Mouse (Mus musculus) kidney, embryonic 16.5 days (tissue): ENCODE measurements at regions not wholly inside any gene's neighbourhood (a gene's known extent, or its start where the extent isn't known, plus 50 kb on each side); places are given as distances from the start of the nearest gene placed in this dataset.

Experiments used
- ATAC-seq: fragments of 200-750 bp; cut with Nextera tagmentation; 2 replicates; pipeline ENCODE4 v1.8.0; 2017; ENCODE audit warnings: moderate TSS enrichment; ENCODE audit not compliant: low FRiP score, low TSS enrichment
- H3K27ac ChIP-seq: fragments of 300-500 bp; sonication (generic); 2 replicates; pipeline ENCODE4 v1.5.1; 2014; ENCODE audit warnings: low read length
- H3K27me3 ChIP-seq: fragments of 300-500 bp; sonication (generic); 2 replicates; pipeline ENCODE4 v1.6.1; 2014; ENCODE audit warnings: low read length, control low read depth, mixed read lengths; ENCODE audit not compliant: insufficient read depth
- H3K36me3 ChIP-seq: fragments of 300-500 bp; sonication (generic); 2 replicates; pipeline ENCODE4 v1.6.1; 2014; ENCODE audit warnings: low read length, control low read depth, mixed read lengths; ENCODE audit not compliant: insufficient read depth
- H3K4me1 ChIP-seq: fragments of 300-500 bp; sonication (generic); 2 replicates; pipeline ENCODE4 v1.6.1; 2014; ENCODE audit warnings: low read length, control low read depth, mixed read lengths; ENCODE audit not compliant: insufficient read depth
- H3K4me2 ChIP-seq: fragments of 300-500 bp; sonication (generic); replicated peaks from 2 replicates; pipeline ENCODE4 v1.6.1; 2014; ENCODE audit warnings: low read depth, low read length
- H3K4me3 ChIP-seq: fragments of 300-500 bp; sonication (generic); 2 replicates; pipeline ENCODE4 v1.5.1; 2014; ENCODE audit warnings: mild to moderate bottlenecking, low read length
- H3K9ac ChIP-seq: fragments of 300-500 bp; sonication (generic); replicated peaks from 2 replicates; pipeline ENCODE4 v1.6.1; 2014; ENCODE audit warnings: low read length
- H3K9me3 ChIP-seq: fragments of 300-500 bp; sonication (generic); 2 replicates; pipeline ENCODE4 v1.6.1; 2016; ENCODE audit warnings: low read length, control low read depth
- WGBS: fragments of 180-500 bp; shearing (Covaris S2); extraction: QIAGEN DNeasy Blood & Tissue Kit; methylation state at CpG from one replicate; pipeline ENCODE4 v1.1.7; 2014; 5-methylcytosine and 5-hydroxymethylcytosine counted together

DNA sequence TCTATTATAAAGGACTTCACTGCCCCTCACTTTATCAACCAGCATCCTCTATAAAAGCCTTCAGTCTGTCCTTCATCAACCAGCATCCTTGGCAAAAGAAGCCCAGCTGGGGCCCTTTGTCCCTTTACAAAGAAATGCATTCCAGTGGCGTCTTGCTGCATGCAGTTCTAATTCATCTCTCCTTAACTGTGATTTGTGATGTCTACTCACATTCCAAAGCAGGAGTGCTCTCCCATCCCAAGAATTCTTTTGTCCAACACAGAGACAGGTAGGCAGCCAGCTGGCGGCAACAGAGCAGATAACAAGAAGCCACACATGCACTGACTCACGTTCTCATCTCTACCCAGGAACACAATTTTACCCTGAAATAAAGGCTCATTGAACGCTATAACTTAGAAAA lies 323.9 kb upstream of the Adgrl2 start:
- Histone ChIP-seq H3K27me3 (no peaks in the 10 kb centered on the region), H3K27ac (no peak overlapping the region), H3K4me1 (no peaks in the 10 kb centered on the region), H3K9ac (no peak overlapping the region), H3K4me2 (no peak overlapping the region), H3K4me3 (no peak overlapping the region), H3K36me3 (no peaks in the 10 kb centered on the region), H3K9me3 (peaks cover 3% of the 10 kb centered on the region; the same call in 1 of the 2 replicates)
- 82% methylated on average over 4 of the region's 4 CpGs for WGBS
- ATAC-seq: no peak

- Histone ChIP-seq H3K4me3 (no peak overlapping the region), H3K4me1 (no peaks in the 10 kb centered on the region), H3K36me3 (no peaks in the 10 kb centered on the region), H3K27ac (no peak overlapping the region), H3K4me2 (no peak overlapping the region), H3K9me3 (peaks cover 3% of the 10 kb centered on the region; the same call in 1 of the 2 replicates), H3K27me3 (no peaks in the 10 kb centered on the region), H3K9ac (no peak overlapping the region)
- 66% methylated on average over 6 of the region's 6 CpGs for WGBS
- ATAC-seq: no peak
Measured at GRCm38 (mm10) chr3:149313217-149313616, 322.9 kb upstream of the Adgrl2 start.

DNA sequence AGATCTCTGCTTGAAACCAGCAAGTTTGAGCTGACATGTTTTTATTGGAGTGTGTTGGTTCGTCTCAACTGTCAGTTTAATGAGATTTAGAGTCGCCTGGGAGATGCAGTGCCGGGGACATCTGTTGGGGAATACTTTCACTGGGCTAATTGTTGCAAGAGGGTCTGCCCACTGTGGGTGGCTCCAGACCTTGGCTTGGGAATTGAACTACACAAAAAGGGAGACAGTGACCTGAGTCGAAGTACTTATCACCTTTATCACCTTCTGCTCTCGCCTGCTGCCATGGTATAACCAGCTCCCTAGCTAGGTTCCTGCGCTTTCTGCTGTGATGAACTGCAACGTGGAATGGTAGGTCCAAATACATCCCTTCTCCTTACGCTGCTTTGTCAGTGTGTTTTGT lies 321.2 kb upstream of the Adgrl2 start:
- Histone ChIP-seq H3K9me3 (peaks cover 3% of the 10 kb centered on the region; the same call in 1 of the 2 replicates), H3K4me2 (no peak overlapping the region), H3K36me3 (no peaks in the 10 kb centered on the region), H3K4me1 (no peaks in the 10 kb centered on the region), H3K4me3 (no peak overlapping the region), H3K27ac (no peak overlapping the region), H3K9ac (no peak overlapping the region), H3K27me3 (no peaks in the 10 kb centered on the region)
- ATAC-seq: no peak
- WGBS: 77% methylated on average over 8 of the region's 8 CpGs

- no peaks in the 10 kb centered on the region for H3K36me3 ChIP-seq
- no peaks in the 10 kb centered on the region for H3K27me3 ChIP-seq
- no peaks in the 10 kb centered on the region for H3K4me1 ChIP-seq
- peaks cover 3% of the 10 kb centered on the region; the same call in 1 of the 2 replicates for H3K9me3 ChIP-seq
- H3K4me2 ChIP-seq: no peak overlapping the region
- 59% methylated on average over 3 of the region's 3 CpGs for WGBS
- no peak overlapping the region for H3K4me3 ChIP-seq
- H3K27ac ChIP-seq: no peak overlapping the region
- no peak for ATAC-seq
- no peak overlapping the region for H3K9ac ChIP-seq
Measured at GRCm38 (mm10) chr3:149306709-149307108, 316.4 kb upstream of the Adgrl2 start.

DNA sequence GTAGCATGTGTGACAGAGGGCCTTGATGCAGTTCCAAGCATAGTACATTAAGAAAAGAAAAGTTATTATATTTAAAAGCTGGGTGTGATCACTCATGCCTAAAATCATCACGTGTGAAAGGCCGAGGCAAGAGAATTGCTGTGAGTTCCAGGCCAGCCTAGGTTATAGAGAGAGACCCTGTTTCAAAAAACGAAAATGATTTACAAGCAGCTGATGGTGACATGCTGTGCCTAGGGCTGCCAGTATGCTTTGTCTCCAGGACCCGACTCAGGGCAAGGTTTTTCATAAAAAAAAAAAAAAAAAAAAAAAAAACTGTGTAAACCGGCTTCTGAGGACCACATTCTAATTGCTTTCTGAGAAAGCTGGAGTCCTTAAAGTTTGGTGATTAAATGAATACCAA lies 315.9 kb upstream of the Adgrl2 start:
- no peaks in the 10 kb centered on the region for H3K27me3 ChIP-seq
- no peaks in the 10 kb centered on the region for H3K36me3 ChIP-seq
- no peak for ATAC-seq
- H3K9ac ChIP-seq: no peak overlapping the region
- WGBS: 49% methylated on average over 5 of the region's 5 CpGs
- no peak overlapping the region for H3K4me3 ChIP-seq
- H3K4me2 ChIP-seq: no peak overlapping the region
- H3K27ac ChIP-seq: no peak overlapping the region
- no peaks in the 10 kb centered on the region for H3K9me3 ChIP-seq
- H3K4me1 ChIP-seq: no peaks in the 10 kb centered on the region

- no peak overlapping the region for H3K9ac ChIP-seq
- no peak for ATAC-seq
- no peaks in the 10 kb centered on the region for H3K4me1 ChIP-seq
- no peak overlapping the region for H3K4me3 ChIP-seq
- no peak overlapping the region for H3K4me2 ChIP-seq
- no peaks in the 10 kb centered on the region for H3K9me3 ChIP-seq
- no peak overlapping the region for H3K27ac ChIP-seq
- no peaks in the 10 kb centered on the region for H3K27me3 ChIP-seq
- 51% methylated on average over 5 of the region's 5 CpGs for WGBS
- no peaks in the 10 kb centered on the region for H3K36me3 ChIP-seq
Measured at GRCm38 (mm10) chr3:149305440-149305839, 315.1 kb upstream of the Adgrl2 start.

DNA sequence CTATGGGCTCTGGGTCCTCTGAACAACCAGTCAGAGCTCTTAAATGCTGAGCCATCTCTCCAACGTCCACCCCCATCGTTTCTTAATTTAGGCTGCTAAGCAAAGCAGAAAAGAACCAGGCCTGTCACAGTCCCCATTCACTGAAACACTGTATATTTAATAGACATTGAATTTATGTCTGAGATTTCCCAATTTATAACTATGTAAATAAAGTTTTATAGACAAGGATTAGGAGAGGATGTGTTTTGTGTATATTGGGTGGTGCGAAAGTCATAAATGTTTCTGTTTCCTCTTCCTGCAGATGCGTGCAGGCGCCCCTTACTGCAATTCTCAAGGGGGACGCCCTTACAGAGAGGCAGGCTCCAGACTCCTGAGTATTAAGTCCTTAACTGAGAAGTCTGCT lies 314.7 kb upstream of the Adgrl2 start:
- 47% methylated on average over 6 of the region's 6 CpGs for WGBS

GRCm38 (mm10) chr3:149303418-149303817 lies 313.1 kb upstream of the Adgrl2 start:
- Histone ChIP-seq H3K36me3 (no peaks in the 10 kb centered on the region), H3K27ac (no peak overlapping the region), H3K4me1 (no peaks in the 10 kb centered on the region), H3K4me3 (no peak overlapping the region), H3K27me3 (no peaks in the 10 kb centered on the region), H3K4me2 (no peak overlapping the region), H3K9me3 (no peaks in the 10 kb centered on the region), H3K9ac (no peak overlapping the region)
- ATAC-seq: no peak
- WGBS: 86% methylated on average over 5 of the region's 5 CpGs

More for the DNA sequence above, 314.7 kb upstream of the Adgrl2 start:
- H3K4me3 ChIP-seq: no peak overlapping the region
- ATAC-seq: no peak
- H3K27me3 ChIP-seq: no peaks in the 10 kb centered on the region
- H3K4me2 ChIP-seq: no peak overlapping the region
- H3K27ac ChIP-seq: no peak overlapping the region
- no peaks in the 10 kb centered on the region for H3K4me1 ChIP-seq
- no peak overlapping the region for H3K9ac ChIP-seq
- H3K36me3 ChIP-seq: no peaks in the 10 kb centered on the region
- H3K9me3 ChIP-seq: no peaks in the 10 kb centered on the region

DNA sequence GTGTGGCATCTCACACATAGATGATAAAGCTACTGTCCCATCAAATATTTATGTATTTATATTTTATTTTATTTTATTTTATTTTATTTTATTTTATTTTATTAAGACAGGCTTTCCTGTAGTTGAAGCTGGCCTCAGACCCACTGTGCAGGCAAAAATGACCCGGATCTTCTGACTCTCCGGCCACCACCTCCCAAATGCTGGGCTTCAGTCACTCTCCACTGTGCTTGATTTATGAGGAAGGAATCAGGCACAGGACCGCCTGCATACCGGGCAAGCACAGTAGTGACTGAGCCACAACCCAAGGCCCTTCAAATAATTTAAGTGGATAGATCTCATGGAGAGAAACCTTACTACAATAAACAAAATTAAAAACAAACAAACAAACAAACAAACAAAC lies 309.6 kb upstream of the Adgrl2 start:
- Histone ChIP-seq H3K4me1 (no peaks in the 10 kb centered on the region), H3K9ac (no peak overlapping the region), H3K9me3 (no peaks in the 10 kb centered on the region), H3K4me3 (no peak overlapping the region), H3K27me3 (no peaks in the 10 kb centered on the region), H3K36me3 (no peaks in the 10 kb centered on the region), H3K4me2 (no peak overlapping the region), H3K27ac (no peak overlapping the region)
- ATAC-seq: no peak
- 27% methylated on average over 4 of the region's 4 CpGs for WGBS

GRCm38 (mm10) chr3:149296419-149296962 lies 306.1 kb upstream of the Adgrl2 start:
- no peak overlapping the region for H3K4me2 ChIP-seq
- 79% methylated on average over 10 of the region's 10 CpGs for WGBS
- H3K9ac ChIP-seq: no peak overlapping the region
- no peak overlapping the region for H3K27ac ChIP-seq
- H3K9me3 ChIP-seq: no peaks in the 10 kb centered on the region
- no peak overlapping the region for H3K4me3 ChIP-seq
- ATAC-seq: no peak
- no peaks in the 10 kb centered on the region for H3K4me1 ChIP-seq
- H3K27me3 ChIP-seq: no peaks in the 10 kb centered on the region
- H3K36me3 ChIP-seq: no peaks in the 10 kb centered on the region
